Mouse (Mus musculus) midbrain, embryonic 14.5 days (tissue): Measurements from ENCODE around the gene Gpr25. TPM values are rescaled to one million over a fixed set of nuclear protein-coding genes. Genes with fewer than 3 reads are reported as not detected.

Experiments used
- ATAC-seq: fragments of 200-750 bp; cut with Nextera tagmentation; 2 replicates; pipeline ENCODE4 v1.8.0; 2017; ENCODE audit warnings: moderate number of reproducible peaks, moderate library complexity; ENCODE audit not compliant: low FRiP score, low TSS enrichment
- DNase-seq: peaks from one replicate; pipeline ENCODE4 v3.0.0-alpha.2; 2015
- H3K27ac ChIP-seq: fragments of 300-500 bp; sonication (generic); replicated peaks from 2 replicates; pipeline ENCODE4 v1.5.1; 2014; ENCODE audit warnings: mild to moderate bottlenecking, low read depth, low read length, moderate library complexity
- H3K27me3 ChIP-seq: fragments of 300-500 bp; sonication (generic); 2 replicates; pipeline ENCODE4 v1.6.1; 2014; ENCODE audit warnings: low read length, control low read depth, mixed read lengths; ENCODE audit not compliant: control insufficient read depth, insufficient read depth
- H3K36me3 ChIP-seq: fragments of 300-500 bp; sonication (generic); 2 replicates; pipeline ENCODE4 v1.6.1; 2014; ENCODE audit warnings: low read length, control low read depth; ENCODE audit not compliant: control insufficient read depth, insufficient read depth
- H3K4me1 ChIP-seq: fragments of 300-500 bp; sonication (generic); 2 replicates; pipeline ENCODE4 v1.6.1; 2014; ENCODE audit warnings: mild to moderate bottlenecking, antibody characterized with exemption, low read length, control low read depth; ENCODE audit not compliant: control insufficient read depth, insufficient read depth
- H3K4me2 ChIP-seq: fragments of 300-500 bp; sonication (generic); 2 replicates; pipeline ENCODE4 v1.6.1; 2014; ENCODE audit warnings: mild to moderate bottlenecking, low read length, moderate library complexity
- H3K4me3 ChIP-seq: fragments of 300-500 bp; sonication (generic); replicated peaks from 2 replicates; pipeline ENCODE4 v1.5.1; 2014; ENCODE audit warnings: low read depth, low read length
- H3K9ac ChIP-seq: fragments of 300-500 bp; sonication (generic); replicated peaks from 2 replicates; pipeline ENCODE4 v1.6.1; 2014; ENCODE audit warnings: mild to moderate bottlenecking, low read length, moderate library complexity
- H3K9me3 ChIP-seq: fragments of 300-500 bp; sonication (generic); 2 replicates; pipeline ENCODE4 v1.6.1; 2016; ENCODE audit warnings: low read length, control low read depth, mixed read lengths; ENCODE audit not compliant: control insufficient read depth
- WGBS: fragments of 180-500 bp; shearing (Covaris S2); extraction: QIAGEN DNeasy Blood & Tissue Kit; methylation state at CpG from one replicate; pipeline ENCODE4 v1.1.7; 2014; 5-methylcytosine and 5-hydroxymethylcytosine counted together
- polyA plus RNA-seq: library from polyadenylated mRNA; unstranded; fragments of >200 nt; fragmentation: Nextera tagmentation; extraction: Ambion mirVana; gene quantifications from 2 replicates; pipeline ENCODE4 v1.2.1, GENCODE M21; 2014

Gene Gpr25
- polyA plus RNA-seq, 1 experiment from 2014 or later, result not detected

DNA sequence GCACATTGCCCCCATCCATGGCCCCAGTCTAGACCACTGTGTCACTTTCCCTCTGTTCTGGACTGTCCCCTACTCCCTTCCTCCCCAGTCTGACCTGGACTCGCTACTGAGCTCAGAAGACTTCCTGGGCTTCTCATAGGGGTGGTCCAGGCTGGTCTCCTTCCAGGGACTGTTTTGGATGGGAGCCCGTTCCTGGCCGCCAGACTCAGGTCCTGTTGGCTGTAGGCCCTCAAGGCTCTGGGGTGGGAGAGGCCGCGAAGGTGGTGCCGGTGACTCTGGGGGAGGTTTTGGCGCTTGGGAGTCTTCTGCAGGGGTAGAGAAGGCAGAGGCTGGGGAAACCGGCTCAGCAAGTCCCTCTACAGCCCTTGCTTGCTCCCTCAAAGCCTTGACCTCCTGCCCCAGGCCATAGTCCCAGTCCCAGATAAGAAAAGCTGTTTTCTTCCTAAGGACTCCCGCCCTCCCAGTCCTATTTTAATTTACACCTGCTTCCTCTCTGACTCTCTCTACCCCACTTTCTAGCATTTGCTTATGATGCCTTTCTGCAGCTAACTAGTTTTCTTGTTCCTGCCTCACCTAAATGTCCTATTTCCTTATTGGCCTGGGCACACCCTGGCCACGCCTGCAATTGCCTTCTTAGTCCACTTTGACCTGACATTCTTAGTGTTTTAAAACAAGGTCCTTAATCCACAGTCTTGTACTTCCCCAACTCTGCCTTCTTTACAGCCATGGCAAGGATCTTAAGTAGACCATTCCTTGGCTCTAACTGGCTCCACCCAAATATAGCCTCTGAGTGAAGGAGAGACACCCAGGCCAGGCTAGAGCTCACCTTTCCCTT lies 40.4 kb downstream of the Gpr25 start:
- H3K27me3 ChIP-seq, result no peaks in the 10 kb centered on the region
- no peak overlapping the region for H3K4me3 ChIP-seq
- 88% methylated on average over 10 of the region's 10 CpGs for WGBS
- no peaks in the 10 kb centered on the region for H3K9me3 ChIP-seq
- H3K4me2 ChIP-seq, result no peak overlapping the region
- ATAC-seq (no peak), DNase-seq (no peak)
- peaks cover 20% of the 10 kb centered on the region for H3K36me3 ChIP-seq
- 0 out of 2 replicates have a peak, but pooled peaks cover 3% of the 10 kb centered on the region for H3K4me1 ChIP-seq
- no peak overlapping the region for H3K27ac ChIP-seq
- H3K9ac ChIP-seq, result no peak overlapping the region

- Histone ChIP-seq H3K36me3 (peaks cover 22% of the 10 kb centered on the region), H3K4me2 (no peak overlapping the region), H3K4me1 (no peaks in the 10 kb centered on the region), H3K4me3 (no peak overlapping the region), H3K27me3 (no peaks in the 10 kb centered on the region), H3K9me3 (no peaks in the 10 kb centered on the region), H3K9ac (no peak overlapping the region), H3K27ac (no peak overlapping the region)
- WGBS, result 69% methylated on average over 15 of the region's 15 CpGs
- no peak for DNase-seq
- ATAC-seq, result no peak
These were observed 46.4 kb downstream of the Gpr25 start for GRCm38 (mm10) chr1:136214304-136214703.

- H3K4me3 ChIP-seq, result no peak within 1 kb of the TSS
- WGBS, result 45% methylated on average over 3 of the region's 3 CpGs
- no peaks in the 10 kb centered on the region for H3K9me3 ChIP-seq
- H3K4me1 ChIP-seq, result no peaks in the 10 kb centered on the region
- H3K4me2 ChIP-seq, result no peak within 1 kb of the TSS
- no peaks in the 10 kb centered on the region for H3K27me3 ChIP-seq
- ATAC-seq (no peak; the same call in 1 of the 2 replicates), DNase-seq (peak; percentile 68)
- H3K9ac ChIP-seq, result no peak within 1 kb of the TSS
- peaks cover 12% of the 10 kb centered on the region; the same call in 1 of the 2 replicates for H3K36me3 ChIP-seq
- H3K27ac ChIP-seq, result no peak within 1 kb of the TSS
These were observed 47.9 kb downstream of the Gpr25 start, which contains the start of gene Mroh3 for GRCm38 (mm10) chr1:136212803-136213202. Mroh3 (minus strand) TSS chr1:136212828.

Other genes starting within 250 kb of the Gpr25 start
- gene Ascl5, start 210.1 kb downstream of the Gpr25 start, polyA plus RNA-seq, result not detected in 2 replicates
- not detected in 2 replicates for gene Cacna1s, start 208.1 kb downstream of the Gpr25 start, polyA plus RNA-seq
- gene Kif21b, start 129.5 kb downstream of the Gpr25 start, polyA plus RNA-seq, result 56.4 and 65.9 TPM in 2 replicates
- gene Mroh3, start 48.0 kb downstream of the Gpr25 start, polyA plus RNA-seq, result 0.34 and 0.59 TPM in 2 replicates
- gene Inava, start 26.6 kb downstream of the Gpr25 start, polyA plus RNA-seq, result 1.6 and 2.6 TPM in 2 replicates
- 52.0 and 63.8 TPM in 2 replicates for gene Camsap2, start 85.2 kb upstream of the Gpr25 start, polyA plus RNA-seq
- gene Ddx59, start 154.4 kb upstream of the Gpr25 start, polyA plus RNA-seq, result 13.0 and 18.5 TPM in 2 replicates
- 0.84 and 2.0 TPM in 2 replicates for gene Kif14, start 205.5 kb upstream of the Gpr25 start, polyA plus RNA-seq